Mouse (Mus musculus): ENCODE measurements around the gene Pah. TPM values are rescaled to one million over a fixed set of nuclear protein-coding genes. Genes with fewer than 3 reads are reported as not detected.
A peak's percentile ranks its signal among the peaks of the same experiment; 100 is the strongest.

Pah gene
- polyA plus RNA-seq, 1 experiment from 2014 or later = 0.60 TPM

- WGBS = 96% methylated on average over 1 of the region's 1 CpGs
- no peak overlapping the region for H3K9ac ChIP-seq (ENCODE audit: low read depth, low read length)
- no peak overlapping the region for H3K4me2 ChIP-seq (replicated peaks; ENCODE audit: low read depth, low read length)
- H3K9me3 ChIP-seq (ENCODE audit: control insufficient read depth, low read length) = no peaks in the 10 kb centered on the region
- no peak for ATAC-seq (ENCODE audit: low FRiP score, low TSS enrichment)
- H3K36me3 ChIP-seq (ENCODE audit: control insufficient read depth, insufficient read depth, low read length) = no peaks in the 10 kb centered on the region
- H3K27ac ChIP-seq (ENCODE audit: low read depth, low read length) = no peak overlapping the region
- H3K4me1 ChIP-seq (ENCODE audit: control insufficient read depth, insufficient read depth, low read length) = no peaks in the 10 kb centered on the region
- no peak overlapping the region for H3K4me3 ChIP-seq (ENCODE audit: low read length)
- H3K27me3 ChIP-seq (ENCODE audit: control insufficient read depth, insufficient read depth, low read length) = no peaks in the 10 kb centered on the region
Observed at GRCm38 (mm10) chr10:87534172-87534571, 12.6 kb downstream of the Pah start.

GRCm38 (mm10) chr10:87545759-87546158 lies 24.2 kb downstream of the Pah start:
- ATAC-seq (ENCODE audit: low FRiP score, low TSS enrichment) = no peak
- Histone ChIP-seq H3K9me3 (ENCODE audit: control insufficient read depth, low read length) (no peaks in the 10 kb centered on the region), H3K36me3 (ENCODE audit: control insufficient read depth, insufficient read depth, low read length) (no peaks in the 10 kb centered on the region), H3K9ac (ENCODE audit: low read depth, low read length) (no peak overlapping the region), H3K27me3 (ENCODE audit: control insufficient read depth, insufficient read depth, low read length) (no peaks in the 10 kb centered on the region), H3K4me1 (ENCODE audit: control insufficient read depth, insufficient read depth, low read length) (peaks cover 3% of the 10 kb centered on the region; the same call in 1 of the 2 replicates), H3K4me2 (replicated peaks; ENCODE audit: low read depth, low read length) (no peak overlapping the region), H3K4me3 (ENCODE audit: low read length) (no peak overlapping the region), H3K27ac (ENCODE audit: low read depth, low read length) (no peak overlapping the region)
- 61% methylated on average over 8 of the region's 8 CpGs for WGBS

- no peak overlapping the region for H3K27ac ChIP-seq (ENCODE audit: low read depth, low read length)
- H3K4me3 ChIP-seq (ENCODE audit: low read length) = no peak overlapping the region
- H3K36me3 ChIP-seq (ENCODE audit: control insufficient read depth, insufficient read depth, low read length) = no peaks in the 10 kb centered on the region
- H3K4me1 ChIP-seq (ENCODE audit: control insufficient read depth, insufficient read depth, low read length) = peaks cover 3% of the 10 kb centered on the region; the same call in 1 of the 2 replicates
- H3K9ac ChIP-seq (ENCODE audit: low read depth, low read length) = no peak overlapping the region
- H3K9me3 ChIP-seq (ENCODE audit: control insufficient read depth, low read length) = no peaks in the 10 kb centered on the region
- 34% methylated on average over 19 of the region's 19 CpGs for WGBS
- peak; percentile 76 for ATAC-seq (ENCODE audit: low FRiP score, low TSS enrichment)
- H3K4me2 ChIP-seq (replicated peaks; ENCODE audit: low read depth, low read length) = no peak overlapping the region
- 0 out of 2 replicates have a peak, but pooled peaks cover 3% of the 10 kb centered on the region for H3K27me3 ChIP-seq (ENCODE audit: control insufficient read depth, insufficient read depth, low read length)
Observed at GRCm38 (mm10) chr10:87546299-87547234, 25.0 kb downstream of the Pah start.

GRCm38 (mm10) chr10:87552726-87553125 lies 31.1 kb downstream of the Pah start:
- no peak overlapping the region for H3K27ac ChIP-seq (ENCODE audit: low read depth, low read length)
- no peak overlapping the region for H3K4me3 ChIP-seq (ENCODE audit: low read length)
- H3K4me1 ChIP-seq (ENCODE audit: control insufficient read depth, insufficient read depth, low read length) = no peaks in the 10 kb centered on the region
- no peaks in the 10 kb centered on the region for H3K36me3 ChIP-seq (ENCODE audit: control insufficient read depth, insufficient read depth, low read length)
- no peaks in the 10 kb centered on the region for H3K9me3 ChIP-seq (ENCODE audit: control insufficient read depth, low read length)
- H3K4me2 ChIP-seq (replicated peaks; ENCODE audit: low read depth, low read length) = no peak overlapping the region; the same call in 1 of the 2 replicates
- H3K9ac ChIP-seq (ENCODE audit: low read depth, low read length) = no peak overlapping the region
- H3K27me3 ChIP-seq (ENCODE audit: control insufficient read depth, insufficient read depth, low read length) = peaks cover 11% of the 10 kb centered on the region; the same call in 1 of the 2 replicates
- ATAC-seq (ENCODE audit: low FRiP score, low TSS enrichment) = peak; percentile 71; the same call in 1 of the 2 replicates
- WGBS = 32% methylated on average over 8 of the region's 8 CpGs

- no peak overlapping the region for H3K4me2 ChIP-seq (replicated peaks; ENCODE audit: low read depth, low read length)
- WGBS = 46% methylated on average over 2 of the region's 2 CpGs
- no peaks in the 10 kb centered on the region for H3K36me3 ChIP-seq (ENCODE audit: control insufficient read depth, insufficient read depth, low read length)
- peaks cover 9% of the 10 kb centered on the region; the same call in 1 of the 2 replicates for H3K27me3 ChIP-seq (ENCODE audit: control insufficient read depth, insufficient read depth, low read length)
- no peak for ATAC-seq (ENCODE audit: low FRiP score, low TSS enrichment)
- H3K4me1 ChIP-seq (ENCODE audit: control insufficient read depth, insufficient read depth, low read length) = no peaks in the 10 kb centered on the region
- H3K9me3 ChIP-seq (ENCODE audit: control insufficient read depth, low read length) = no peaks in the 10 kb centered on the region
- H3K4me3 ChIP-seq (ENCODE audit: low read length) = no peak overlapping the region
- H3K27ac ChIP-seq (ENCODE audit: low read depth, low read length) = no peak overlapping the region
- no peak overlapping the region for H3K9ac ChIP-seq (ENCODE audit: low read depth, low read length)
Observed at GRCm38 (mm10) chr10:87556441-87556840, 34.8 kb downstream of the Pah start.

GRCm38 (mm10) chr10:87563818-87564217 lies 42.2 kb downstream of the Pah start:
- Histone ChIP-seq H3K4me1 (ENCODE audit: control insufficient read depth, insufficient read depth, low read length) (no peaks in the 10 kb centered on the region), H3K36me3 (ENCODE audit: control insufficient read depth, insufficient read depth, low read length) (no peaks in the 10 kb centered on the region), H3K27me3 (ENCODE audit: control insufficient read depth, insufficient read depth, low read length) (no peaks in the 10 kb centered on the region), H3K9ac (ENCODE audit: low read depth, low read length) (no peak overlapping the region), H3K27ac (ENCODE audit: low read depth, low read length) (no peak overlapping the region), H3K4me3 (ENCODE audit: low read length) (no peak overlapping the region), H3K9me3 (ENCODE audit: control insufficient read depth, low read length) (no peaks in the 10 kb centered on the region), H3K4me2 (replicated peaks; ENCODE audit: low read depth, low read length) (no peak overlapping the region)
- ATAC-seq (ENCODE audit: low FRiP score, low TSS enrichment) = no peak
- WGBS = 86% methylated on average over 9 of the region's 9 CpGs

- WGBS = 49% methylated on average over 2 of the region's 2 CpGs
- Histone ChIP-seq H3K9me3 (ENCODE audit: control insufficient read depth, low read length) (no peaks in the 10 kb centered on the region), H3K4me1 (ENCODE audit: control insufficient read depth, insufficient read depth, low read length) (no peaks in the 10 kb centered on the region), H3K4me2 (replicated peaks; ENCODE audit: low read depth, low read length) (no peak overlapping the region), H3K4me3 (ENCODE audit: low read length) (no peak overlapping the region), H3K9ac (ENCODE audit: low read depth, low read length) (no peak overlapping the region), H3K27me3 (ENCODE audit: control insufficient read depth, insufficient read depth, low read length) (no peaks in the 10 kb centered on the region), H3K36me3 (ENCODE audit: control insufficient read depth, insufficient read depth, low read length) (no peaks in the 10 kb centered on the region), H3K27ac (ENCODE audit: low read depth, low read length) (no peak overlapping the region)
- no peak for ATAC-seq (ENCODE audit: low FRiP score, low TSS enrichment)
Observed at GRCm38 (mm10) chr10:87565712-87566111, 44.1 kb downstream of the Pah start.

- Histone ChIP-seq H3K4me2 (replicated peaks; ENCODE audit: low read depth, low read length) (no peak overlapping the region), H3K27me3 (ENCODE audit: control insufficient read depth, insufficient read depth, low read length) (no peaks in the 10 kb centered on the region), H3K9me3 (ENCODE audit: control insufficient read depth, low read length) (no peaks in the 10 kb centered on the region), H3K4me1 (ENCODE audit: control insufficient read depth, insufficient read depth, low read length) (no peaks in the 10 kb centered on the region), H3K27ac (ENCODE audit: low read depth, low read length) (no peak overlapping the region), H3K9ac (ENCODE audit: low read depth, low read length) (no peak overlapping the region), H3K36me3 (ENCODE audit: control insufficient read depth, insufficient read depth, low read length) (no peaks in the 10 kb centered on the region), H3K4me3 (ENCODE audit: low read length) (no peak overlapping the region)
- WGBS = 89% methylated on average over 4 of the region's 4 CpGs
- ATAC-seq (ENCODE audit: low FRiP score, low TSS enrichment) = no peak
Observed at GRCm38 (mm10) chr10:87572500-87572899, 50.9 kb downstream of the Pah start.

- 92% methylated on average over 1 of the region's 1 CpGs for WGBS
Observed at GRCm38 (mm10) chr10:87586696-87587095, 65.1 kb downstream of the Pah start.

More at GRCm38 (mm10) chr10:87586696-87587095, 65.1 kb downstream of the Pah start:
- Histone ChIP-seq H3K9me3 (ENCODE audit: control insufficient read depth, low read length) (no peaks in the 10 kb centered on the region), H3K27me3 (ENCODE audit: control insufficient read depth, insufficient read depth, low read length) (no peaks in the 10 kb centered on the region), H3K27ac (ENCODE audit: low read depth, low read length) (no peak overlapping the region), H3K4me1 (ENCODE audit: control insufficient read depth, insufficient read depth, low read length) (no peaks in the 10 kb centered on the region), H3K4me3 (ENCODE audit: low read length) (no peak overlapping the region), H3K4me2 (replicated peaks; ENCODE audit: low read depth, low read length) (no peak overlapping the region), H3K9ac (ENCODE audit: low read depth, low read length) (no peak overlapping the region), H3K36me3 (ENCODE audit: control insufficient read depth, insufficient read depth, low read length) (no peaks in the 10 kb centered on the region)
- ATAC-seq (ENCODE audit: low FRiP score, low TSS enrichment) = no peak
